Mouse (Mus musculus): ENCODE measurements at regions not wholly inside any gene's neighbourhood (a gene's known extent, or its start where the extent isn't known, plus 50 kb on each side); places are given as distances from the start of the nearest gene placed in this dataset.

- in situ Hi-C loops (cut with MboI, MseI): loop anchor here (10.0 kb wide), 2 partner anchors 140 to 320 kb away; no protein-coding TSS in a partner anchor
These were observed 56.8 kb upstream of the Edn1 start for GRCm38 (mm10) chr13:42244240-42245086.

- in situ Hi-C loops (cut with MboI, MseI): loop anchor here (10.0 kb wide), 2 partner anchors 141 to 321 kb away; no protein-coding TSS in a partner anchor
These were observed 55.4 kb upstream of the Edn1 start for GRCm38 (mm10) chr13:42245753-42246409.

All from regulatory T cell (primary cell).